Comparison of ENCODE assay signal across 15 mouse cellular contexts in genomic region chr8:28117997-28118778, GRCm38 (mm10).
DNase-seq lines count a peak whose midpoint lies in the region; ATAC-seq and TF ChIP-seq lines count a peak whose summit lies in the region.
"Had no signal": no experiment of that assay in that cellular context is flagged by ENCODE, and none has a peak within 500 bp of the region (broad histone marks: within the 10 kb centered on the region; RNA-seq: fewer than 3 reads in every experiment).

No protein-coding gene starts in this region.

- H3K4me3 ChIP-seq in forebrain, embryonic 15.5 days: no peak overlapping the region
- no peak overlapping the region for H3K4me3 ChIP-seq in forebrain, embryonic 11.5 days (ENCODE audit: low read depth, low read length)
- no peak overlapping the region for H3K4me3 ChIP-seq in midbrain, embryonic 11.5 days (ENCODE audit: low read depth, low read length)
- no peak overlapping the region for H3K4me3 ChIP-seq in midbrain, embryonic 10.5 days
- no peak overlapping the region for H3K4me3 ChIP-seq in hindbrain, embryonic 10.5 days
- no peak overlapping the region for H3K4me3 ChIP-seq in midbrain, embryonic 12.5 days
- H3K4me3 ChIP-seq in gastrocnemius, adult 2 months: no peak overlapping the region
- H3K4me3 ChIP-seq: erythroblast, embryonic 14.5 days; neural tube, embryonic 13.5 days had no signal

- intact Hi-C loops in gastrocnemius, adult 2 months (cut with DNase I): no loop called here

- no peak for DNase-seq in forebrain, embryonic 11.5 days (ENCODE audit: low spot score)
- peak; percentile 81 for DNase-seq in midbrain, embryonic 11.5 days (ENCODE audit: low spot score, missing footprints)
- no peak for DNase-seq in midbrain, embryonic 10.5 days (ENCODE audit: low spot score)
- DNase-seq in hindbrain, embryonic 10.5 days (ENCODE audit: low spot score): peak; percentile 6
- no peak for DNase-seq in gastrocnemius, adult 2 months
- DNase-seq: cerebellum, postnatal 10 days; heart, adult 11 months; heart, postnatal 10 days; kidney, adult 18-20 months had no signal

- ATAC-seq in forebrain, embryonic 15.5 days (replicated peaks): peak; percentile 61; the same call in 1 of the 2 replicates
- no peak for ATAC-seq in forebrain, embryonic 11.5 days (replicated peaks; ENCODE audit: low FRiP score)
- 0 out of 2 replicates have a peak, but pooled peaks have one; percentile 40 for ATAC-seq in midbrain, embryonic 11.5 days (ENCODE audit: low FRiP score)
- peak; percentile 52; the same call in 1 of the 2 replicates for ATAC-seq in midbrain, embryonic 12.5 days (ENCODE audit: low FRiP score, low read depth)
- no peak for ATAC-seq in megakaryocyte-erythroid progenitor cell, adult 5-6 weeks (replicated peaks; ENCODE audit: low FRiP score, low TSS enrichment, poor library complexity, severe bottlenecking)

- H3K27ac ChIP-seq in forebrain, embryonic 15.5 days (replicated peaks): no peak overlapping the region
- no peak overlapping the region for H3K27ac ChIP-seq in forebrain, embryonic 11.5 days (ENCODE audit: low read depth, low read length)
- no peak overlapping the region for H3K27ac ChIP-seq in midbrain, embryonic 11.5 days (ENCODE audit: low read depth, low read length)
- no peak overlapping the region for H3K27ac ChIP-seq in midbrain, embryonic 10.5 days (replicated peaks)
- H3K27ac ChIP-seq in hindbrain, embryonic 10.5 days: 0 out of 2 replicates have a peak overlapping the region, but pooled peaks have one; percentile 19
- no peak overlapping the region for H3K27ac ChIP-seq in midbrain, embryonic 12.5 days (replicated peaks)
- no peak overlapping the region for H3K27ac ChIP-seq in gastrocnemius, adult 2 months
- H3K27ac ChIP-seq: liver, embryonic 14.5 days; neural tube, embryonic 13.5 days had no signal

- no peaks in the 10 kb centered on the region for H3K36me3 ChIP-seq in forebrain, embryonic 15.5 days
- H3K36me3 ChIP-seq in forebrain, embryonic 11.5 days (ENCODE audit: control insufficient read depth, insufficient read depth, low read length): no peaks in the 10 kb centered on the region
- H3K36me3 ChIP-seq in midbrain, embryonic 11.5 days (ENCODE audit: control insufficient read depth, insufficient read depth, low read length): no peaks in the 10 kb centered on the region
- H3K36me3 ChIP-seq in midbrain, embryonic 10.5 days: no peaks in the 10 kb centered on the region
- H3K36me3 ChIP-seq in hindbrain, embryonic 10.5 days: no peaks in the 10 kb centered on the region
- H3K36me3 ChIP-seq in midbrain, embryonic 12.5 days: no peaks in the 10 kb centered on the region
- H3K36me3 ChIP-seq: neural tube, embryonic 13.5 days had no signal

- H3K9me3 ChIP-seq in forebrain, embryonic 15.5 days: no peaks in the 10 kb centered on the region
- no peaks in the 10 kb centered on the region for H3K9me3 ChIP-seq in forebrain, embryonic 11.5 days (ENCODE audit: control insufficient read depth, low read length)
- no peaks in the 10 kb centered on the region for H3K9me3 ChIP-seq in midbrain, embryonic 11.5 days (ENCODE audit: control insufficient read depth, low read length)
- H3K9me3 ChIP-seq in midbrain, embryonic 10.5 days (replicated peaks): no peaks in the 10 kb centered on the region
- no peaks in the 10 kb centered on the region for H3K9me3 ChIP-seq in hindbrain, embryonic 10.5 days
- H3K9me3 ChIP-seq in midbrain, embryonic 12.5 days: no peaks in the 10 kb centered on the region
- H3K9me3 ChIP-seq: neural tube, embryonic 13.5 days had no signal

- no peak for TF ChIP-seq CTCF in gastrocnemius, adult 2 months (IDR thresholded peaks at IDR 0.05)

- H3K4me2 ChIP-seq in forebrain, embryonic 15.5 days (replicated peaks): no peak overlapping the region
- H3K4me2 ChIP-seq in forebrain, embryonic 11.5 days (ENCODE audit: low read depth, low read length, severe bottlenecking): no peak overlapping the region
- no peak overlapping the region for H3K4me2 ChIP-seq in midbrain, embryonic 11.5 days
- no peak overlapping the region for H3K4me2 ChIP-seq in midbrain, embryonic 12.5 days (replicated peaks)
- H3K4me2 ChIP-seq: neural tube, embryonic 13.5 days had no signal

- 25% methylated on average over 7 of the region's 7 CpGs for WGBS in forebrain, embryonic 15.5 days
- WGBS in forebrain, embryonic 11.5 days: 43% methylated on average over 7 of the region's 7 CpGs
- WGBS in midbrain, embryonic 11.5 days: 76% methylated on average over 7 of the region's 7 CpGs
- WGBS in midbrain, embryonic 10.5 days: 83% methylated on average over 7 of the region's 7 CpGs
- WGBS in hindbrain, embryonic 10.5 days: 58% methylated on average over 7 of the region's 7 CpGs
- 63% methylated on average over 7 of the region's 7 CpGs for whole genome bisulfite sequencing in midbrain, embryonic 12.5 days

- peaks cover 10% of the 10 kb centered on the region for H3K4me1 ChIP-seq in forebrain, embryonic 15.5 days
- no peaks in the 10 kb centered on the region for H3K4me1 ChIP-seq in forebrain, embryonic 11.5 days (replicated peaks; ENCODE audit: control insufficient read depth, insufficient read depth, low read length)
- peaks cover 3% of the 10 kb centered on the region; the same call in 1 of the 2 replicates for H3K4me1 ChIP-seq in midbrain, embryonic 11.5 days (ENCODE audit: control insufficient read depth, insufficient read depth, low read length)
- peaks cover 6% of the 10 kb centered on the region; the same call in 1 of the 2 replicates for H3K4me1 ChIP-seq in midbrain, embryonic 10.5 days
- no peaks in the 10 kb centered on the region; the same call in 1 of the 2 replicates for H3K4me1 ChIP-seq in hindbrain, embryonic 10.5 days (replicated peaks)
- peaks cover 7% of the 10 kb centered on the region; the same call in 1 of the 2 replicates for H3K4me1 ChIP-seq in midbrain, embryonic 12.5 days

- no peak overlapping the region for H3K9ac ChIP-seq in forebrain, embryonic 15.5 days (replicated peaks)
- no peak overlapping the region for H3K9ac ChIP-seq in forebrain, embryonic 11.5 days (ENCODE audit: low read length)
- H3K9ac ChIP-seq in midbrain, embryonic 11.5 days (ENCODE audit: low read length): no peak overlapping the region
- H3K9ac ChIP-seq in midbrain, embryonic 12.5 days (replicated peaks): no peak overlapping the region
- H3K9ac ChIP-seq: liver, embryonic 14.5 days; neural tube, embryonic 13.5 days had no signal

- no peaks in the 10 kb centered on the region for H3K27me3 ChIP-seq in forebrain, embryonic 15.5 days
- H3K27me3 ChIP-seq in forebrain, embryonic 11.5 days (ENCODE audit: control insufficient read depth, insufficient read depth, low read length): no peaks in the 10 kb centered on the region
- H3K27me3 ChIP-seq in midbrain, embryonic 11.5 days (ENCODE audit: control insufficient read depth, insufficient read depth, low read length): no peaks in the 10 kb centered on the region
- no peaks in the 10 kb centered on the region for H3K27me3 ChIP-seq in midbrain, embryonic 10.5 days (ENCODE audit: low read depth, poor library complexity, severe bottlenecking)
- no peaks in the 10 kb centered on the region for H3K27me3 ChIP-seq in hindbrain, embryonic 10.5 days (ENCODE audit: insufficient read depth, poor library complexity, severe bottlenecking)
- H3K27me3 ChIP-seq in midbrain, embryonic 12.5 days: no peaks in the 10 kb centered on the region
- H3K27me3 ChIP-seq: neural tube, embryonic 13.5 days had no signal

Comparison
In these comparisons a context has a peak if more than half of its experiments do, and no peak if none do; other contexts are left out.
1. ATAC-seq: peak in forebrain, embryonic 15.5 days (single experiment), midbrain, embryonic 11.5 days (single experiment) and midbrain, embryonic 12.5 days (single experiment); none in forebrain, embryonic 11.5 days (single experiment) and megakaryocyte-erythroid progenitor cell, adult 5-6 weeks (single experiment).
2. DNase-seq: peak in midbrain, embryonic 11.5 days (single experiment) and hindbrain, embryonic 10.5 days (single experiment); none in forebrain, embryonic 11.5 days (single experiment), midbrain, embryonic 10.5 days (single experiment) and gastrocnemius, adult 2 months (single experiment).